Mouse (Mus musculus) megakaryocyte, embryonic 14.5 days (primary cell): ENCODE data around the gene Chd5.

Experiments used
- FLI1 ChIP-seq: IDR thresholded peaks from 2 replicates; pipeline ENCODE4 v1.6.1; 2012; ENCODE audit warnings: low read length, inconsistent platforms, mixed read lengths
- GATA1 ChIP-seq: IDR thresholded peaks from 3 replicates; pipeline ENCODE4 v1.6.1; 2012; ENCODE audit warnings: mixed read lengths, low read length, inconsistent platforms, borderline replicate concordance

DNA sequence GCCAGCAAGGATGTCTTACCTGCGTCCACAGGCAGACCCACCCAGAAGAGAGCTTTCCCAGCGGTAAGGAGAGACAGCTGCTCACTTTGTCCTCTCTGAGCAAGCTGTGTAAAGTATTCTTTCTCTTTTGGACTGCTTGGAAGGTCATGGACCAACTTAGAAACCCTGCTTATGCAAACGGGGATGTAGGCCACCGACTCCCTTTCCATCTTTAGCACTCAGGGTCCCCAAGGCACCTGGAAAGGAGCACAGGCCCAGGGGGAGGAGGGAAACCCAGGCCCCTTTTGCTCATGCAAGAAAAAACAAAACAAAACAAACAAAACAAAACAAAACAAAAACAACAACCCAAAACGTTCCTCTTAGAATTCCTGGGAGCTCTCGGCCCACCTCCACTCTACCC, 46.9 kb upstream of the Chd5 start, which contains the start of gene Hes3:
- TF ChIP-seq GATA1 = no peak
- TF ChIP-seq FLI1 = no peak
